9 mouse cellular contexts compared by ENCODE assay signal in genomic region chr7:4922931-4923565, GRCm38 (mm10). TPM values are rescaled to one million over a fixed set of nuclear protein-coding genes. Genes with fewer than 3 reads are reported as not detected.
DNase-seq lines count a peak whose midpoint lies in the region; ATAC-seq and TF ChIP-seq lines count a peak whose summit lies in the region.
"Had no signal": no experiment of that assay in that cellular context is flagged by ENCODE, and none has a peak within 500 bp of the region (broad histone marks: within the 10 kb centered on the region; RNA-seq: fewer than 3 reads in every experiment).

No protein-coding gene starts in this region.

- peak in 1 of 2 experiments; percentile 23; a peak in 2 of 4 replicates for TF ChIP-seq CTCF in CH12.LX (conservative IDR thresholded peaks at IDR 0.05 in 1 of 2, IDR thresholded peaks at IDR 0.05 in 1 of 2; ENCODE audit: low read depth in 2 of 2, low read length in 2 of 2)
- peak; percentile 72 for TF ChIP-seq CTCF in midbrain, postnatal 0 days (IDR thresholded peaks at IDR 0.05)

- H3K4me1 ChIP-seq in CH12.LX (ENCODE audit: control insufficient read depth in 1 of 2, insufficient read depth in 2 of 2) = peaks cover 5 to 23% of the 10 kb centered on the region in 2 experiments
- peaks cover 51% of the 10 kb centered on the region for H3K4me1 ChIP-seq in embryonic facial prominence, embryonic 15.5 days
- H3K4me1 ChIP-seq in hindbrain, embryonic 15.5 days (replicated peaks) = peaks cover 53% of the 10 kb centered on the region
- H3K4me1 ChIP-seq in midbrain, postnatal 0 days (ENCODE audit: insufficient read depth, low read length) = peaks cover 35% of the 10 kb centered on the region

- no peak overlapping the region for H3K4me3 ChIP-seq in CH12.LX (replicated peaks in 1 of 3; ENCODE audit: low read depth in 2 of 3, low read length in 2 of 3, poor library complexity in 1 of 3)
- peak overlapping the region; percentile 34 for H3K4me3 ChIP-seq in embryonic facial prominence, embryonic 15.5 days (replicated peaks)
- H3K4me3 ChIP-seq in hindbrain, embryonic 15.5 days = peak overlapping the region; percentile 42
- H3K4me3 ChIP-seq in midbrain, postnatal 0 days (ENCODE audit: low read depth, low read length) = peak overlapping the region; percentile 40
- H3K4me3 ChIP-seq: erythroblast, embryonic 14.5 days had no signal

- no peaks in the 10 kb centered on the region for H3K9me3 ChIP-seq in CH12.LX (replicated peaks; ENCODE audit: low read length)
- H3K9me3 ChIP-seq in embryonic facial prominence, embryonic 15.5 days (replicated peaks) = no peaks in the 10 kb centered on the region
- no peaks in the 10 kb centered on the region for H3K9me3 ChIP-seq in hindbrain, embryonic 15.5 days
- no peaks in the 10 kb centered on the region for H3K9me3 ChIP-seq in midbrain, postnatal 0 days (ENCODE audit: low read length)

- no peaks in the 10 kb centered on the region for H3K27me3 ChIP-seq in CH12.LX (replicated peaks)
- no peaks in the 10 kb centered on the region for H3K27me3 ChIP-seq in embryonic facial prominence, embryonic 15.5 days
- H3K27me3 ChIP-seq in hindbrain, embryonic 15.5 days = no peaks in the 10 kb centered on the region
- no peaks in the 10 kb centered on the region for H3K27me3 ChIP-seq in midbrain, postnatal 0 days (ENCODE audit: insufficient read depth, low read length)

- no peak for TF ChIP-seq EP300 in CH12.LX (IDR thresholded peaks at IDR 0.05; ENCODE audit: low read length)

- no peak overlapping the region for H3K9ac ChIP-seq in CH12.LX (ENCODE audit: insufficient read depth, low read depth)
- H3K9ac ChIP-seq in embryonic facial prominence, embryonic 15.5 days = 0 out of 2 replicates have a peak overlapping the region, but pooled peaks have one; percentile 22
- peak overlapping the region; percentile 57 for H3K9ac ChIP-seq in hindbrain, embryonic 15.5 days
- H3K9ac ChIP-seq in midbrain, postnatal 0 days (replicated peaks; ENCODE audit: low read length, poor library complexity, severe bottlenecking) = peak overlapping the region; percentile 61

- peak; percentile 1; the same call in 1 of the 2 replicates for ATAC-seq in embryonic facial prominence, embryonic 15.5 days (ENCODE audit: insufficient number of reproducible peaks, low FRiP score, low TSS enrichment, low read depth)
- ATAC-seq in hindbrain, embryonic 15.5 days (ENCODE audit: low FRiP score, low read depth) = peak; percentile 50
- peak; percentile 62 for ATAC-seq in midbrain, postnatal 0 days (ENCODE audit: low FRiP score)

- dilution Hi-C loops in CH12.LX (cut with MboI; ENCODE audit: extremely low pct_ligation_motif_present, extremely low pct_unique_long_range_greater_than_20kb, low sequenced_read_pairs) = no loop called here

- no peaks in the 10 kb centered on the region for H3K79me2 ChIP-seq in CH12.LX (replicated peaks; ENCODE audit: control insufficient read depth, extremely low read depth, insufficient read depth, poor library complexity, severe bottlenecking)

- H3K36me3 ChIP-seq in CH12.LX (replicated peaks in 1 of 2; ENCODE audit: control insufficient read depth in 1 of 2, insufficient read depth in 1 of 2, low read length in 1 of 2) = peaks cover 26 to 38% of the 10 kb centered on the region in 2 experiments
- peaks cover 31% of the 10 kb centered on the region for H3K36me3 ChIP-seq in embryonic facial prominence, embryonic 15.5 days
- peaks cover 23% of the 10 kb centered on the region; the same call in 1 of the 2 replicates for H3K36me3 ChIP-seq in hindbrain, embryonic 15.5 days
- peaks cover 23% of the 10 kb centered on the region for H3K36me3 ChIP-seq in midbrain, postnatal 0 days (ENCODE audit: insufficient read depth, low read length)

- 2% methylated on average over 14 of the region's 14 CpGs for WGBS in embryonic facial prominence, embryonic 15.5 days
- under 1% methylated on average over 14 of the region's 14 CpGs for WGBS in hindbrain, embryonic 15.5 days
- WGBS in midbrain, postnatal 0 days = under 1% methylated on average over 14 of the region's 14 CpGs

- H3K4me2 ChIP-seq in CH12.LX (ENCODE audit: insufficient read depth, low read depth, poor library complexity, severe bottlenecking) = no peak overlapping the region
- H3K4me2 ChIP-seq in embryonic facial prominence, embryonic 15.5 days (replicated peaks) = peak overlapping the region; percentile 59
- peak overlapping the region; percentile 96 for H3K4me2 ChIP-seq in hindbrain, embryonic 15.5 days
- H3K4me2 ChIP-seq in midbrain, postnatal 0 days (ENCODE audit: low read depth, low read length, poor library complexity, severe bottlenecking) = peak overlapping the region; percentile 88

- DNase-seq in CH12.LX (ENCODE audit: extremely low read depth) (no peak), NIH3T3 (ENCODE audit: low read depth) (peak; percentile 45)
- peak; percentile 82 to 88 for DNase-seq in left cerebral cortex, postnatal 10 days (ENCODE audit: extremely low spot score in 1 of 2, low spot score in 2 of 2)
- DNase-seq in midbrain, postnatal 0 days (ENCODE audit: low spot score) = peak; percentile 93
- peak; percentile 46 for DNase-seq in yolk sac, embryonic 10.5 days (ENCODE audit: low spot score)
- DNase-seq in gastrocnemius, postnatal 36 days = no peak

- no peak for TF ChIP-seq RAD21 in CH12.LX (IDR thresholded peaks at IDR 0.05; ENCODE audit: low read depth, low read length)

- in situ Hi-C loops in CH12.LX (cut with MboI; ENCODE audit: low pct_ligation_motif_present, low pct_unique_long_range_greater_than_20kb, low sequenced_read_pairs) = no loop called here

- TF ChIP-seq POLR2A in CH12.LX (IDR thresholded peaks at IDR 0.05; ENCODE audit: low read depth, low read length) = no peak

- intact Hi-C loops in left cerebral cortex, postnatal 10 days (cut with DNase I) = no loop called here
- intact Hi-C loops in gastrocnemius, postnatal 36 days (cut with DNase I) = no loop called here

- H3K27ac ChIP-seq in CH12.LX (ENCODE audit: insufficient read depth, low read depth) = no peak overlapping the region
- H3K27ac ChIP-seq in embryonic facial prominence, embryonic 15.5 days (replicated peaks) = peak overlapping the region; percentile 91
- peak overlapping the region; percentile 99 for H3K27ac ChIP-seq in hindbrain, embryonic 15.5 days (replicated peaks)
- H3K27ac ChIP-seq in midbrain, postnatal 0 days (ENCODE audit: low read depth, low read length) = peak overlapping the region; percentile 99

RNA-seq across cellular contexts. Expression of gene Nat14, which starts 1.2 kb away (rescaled TPM):
- 0.63 and 1.3 TPM in 2 replicates for total RNA-seq in CH12.LX (2012; rRNA removed)
- 0.27 and 0.88 TPM in 2 replicates for total RNA-seq in CH12.LX (2014; rRNA removed)
- polyA plus RNA-seq in CH12.LX (2012; ENCODE audit: insufficient read length, low read depth) = 0.97 and 1.7 TPM in 2 replicates
- 5.1 and 5.5 TPM in 2 replicates for polyA plus RNA-seq in embryonic facial prominence, embryonic 15.5 days (2015; fragmentation: Nextera tagmentation; extraction: Ambion mirVana)
- 35.3 and 35.8 TPM in 2 replicates for polyA plus RNA-seq in hindbrain, embryonic 15.5 days (2015; fragmentation: Nextera tagmentation; extraction: Ambion mirVana)
- 10 to 100 TPM; 70.1 to 72.6 TPM for total RNA-seq in left cerebral cortex, postnatal 10 days (2021)
- total RNA-seq in midbrain, postnatal 0 days (2014; rRNA removed) = 44.8 and 49.7 TPM in 2 replicates
- 33.2 and 35.9 TPM in 2 replicates for polyA plus RNA-seq in midbrain, postnatal 0 days (2015; fragmentation: Nextera tagmentation; extraction: Ambion mirVana)
- 1 to 10 TPM; 2.5 to 3.2 TPM for total RNA-seq in gastrocnemius, postnatal 36 days (2021)

RNA-seq across cellular contexts. Expression of gene Ssc5d, which starts 2.5 kb away (rescaled TPM):
- 0.13 and 0.30 TPM in 2 replicates for total RNA-seq in CH12.LX (2012; rRNA removed)
- total RNA-seq in CH12.LX (2014; rRNA removed) = 0.08 and 0.09 TPM in 2 replicates
- 1.5 and 1.6 TPM in 2 replicates for polyA plus RNA-seq in CH12.LX (2012; ENCODE audit: insufficient read length, low read depth)
- 4.7 and 5.5 TPM in 2 replicates for polyA plus RNA-seq in embryonic facial prominence, embryonic 15.5 days (2015; fragmentation: Nextera tagmentation; extraction: Ambion mirVana)
- 1.2 and 1.3 TPM in 2 replicates for polyA plus RNA-seq in hindbrain, embryonic 15.5 days (2015; fragmentation: Nextera tagmentation; extraction: Ambion mirVana)
- total RNA-seq in left cerebral cortex, postnatal 10 days (2021) = 1 to 10 TPM; 2.4 to 2.6 TPM
- total RNA-seq in midbrain, postnatal 0 days (2014; rRNA removed) = 1.9 and 3.4 TPM in 2 replicates
- 1.2 and 1.6 TPM in 2 replicates for polyA plus RNA-seq in midbrain, postnatal 0 days (2015; fragmentation: Nextera tagmentation; extraction: Ambion mirVana)
- 10 to 100 TPM in 1 of 2 experiments, 1 to 10 TPM in 1; 8.8 to 11.1 TPM for total RNA-seq in gastrocnemius, postnatal 36 days (2021)
- polyA plus RNA-seq: erythroblast, embryonic 14.5 days had no signal

RNA-seq across cellular contexts. Expression of gene Zfp628, which starts 8.0 kb away (rescaled TPM):
- total RNA-seq in CH12.LX (2012; rRNA removed) (1.9 and 2.2 TPM in 2 replicates), CH12.LX (2014; rRNA removed) (0.42 and 0.87 TPM in 2 replicates)
- polyA plus RNA-seq in CH12.LX (2012; ENCODE audit: insufficient read length, low read depth) = 7.1 and 9.4 TPM in 2 replicates
- 4.1 and 4.9 TPM in 2 replicates for polyA plus RNA-seq in embryonic facial prominence, embryonic 15.5 days (2015; fragmentation: Nextera tagmentation; extraction: Ambion mirVana)
- 3.5 and 4.2 TPM in 2 replicates for polyA plus RNA-seq in hindbrain, embryonic 15.5 days (2015; fragmentation: Nextera tagmentation; extraction: Ambion mirVana)
- 10 to 100 TPM; 15.2 to 15.3 TPM for total RNA-seq in left cerebral cortex, postnatal 10 days (2021)
- 10.6 and 12.3 TPM in 2 replicates for total RNA-seq in midbrain, postnatal 0 days (2014; rRNA removed)
- 5.1 and 5.6 TPM in 2 replicates for polyA plus RNA-seq in midbrain, postnatal 0 days (2015; fragmentation: Nextera tagmentation; extraction: Ambion mirVana)
- 1 to 10 TPM; 8.9 TPM for total RNA-seq in gastrocnemius, postnatal 36 days (2021)

RNA-seq across cellular contexts. Expression of gene Gm36210, which starts 16.7 kb away (rescaled TPM):
- 0.17 TPM in 1 of 2 replicates, not detected in the other for total RNA-seq in CH12.LX (2012; rRNA removed)
- total RNA-seq in CH12.LX (2014; rRNA removed) = not detected in 2 replicates
- polyA plus RNA-seq in CH12.LX (2012; ENCODE audit: insufficient read length, low read depth) = 0.90 and 1.4 TPM in 2 replicates
- polyA plus RNA-seq in embryonic facial prominence, embryonic 15.5 days (2015; fragmentation: Nextera tagmentation; extraction: Ambion mirVana) = not detected in 2 replicates
- polyA plus RNA-seq in hindbrain, embryonic 15.5 days (2015; fragmentation: Nextera tagmentation; extraction: Ambion mirVana) = 0.45 and 0.47 TPM in 2 replicates
- total RNA-seq in left cerebral cortex, postnatal 10 days (2021) = under 1 TPM; 0.26 to 0.36 TPM
- 0.57 TPM in 1 of 2 replicates, not detected in the other for total RNA-seq in midbrain, postnatal 0 days (2014; rRNA removed)
- 0.32 and 0.43 TPM in 2 replicates for polyA plus RNA-seq in midbrain, postnatal 0 days (2015; fragmentation: Nextera tagmentation; extraction: Ambion mirVana)
- total RNA-seq in gastrocnemius, postnatal 36 days (2021) = under 1 TPM; 0.20 TPM
- polyA plus RNA-seq: erythroblast, embryonic 14.5 days had no signal

RNA-seq across cellular contexts. Expression of gene Sbk2, which starts 41.2 kb away (rescaled TPM):
- total RNA-seq in CH12.LX (2012; rRNA removed) = 0.08 and 0.30 TPM in 2 replicates
- total RNA-seq in CH12.LX (2014; rRNA removed) = not detected in 2 replicates
- 0.10 TPM in 1 of 2 replicates, not detected in the other for polyA plus RNA-seq in CH12.LX (2012; ENCODE audit: insufficient read length, low read depth)
- 0.32 and 1.1 TPM in 2 replicates for polyA plus RNA-seq in embryonic facial prominence, embryonic 15.5 days (2015; fragmentation: Nextera tagmentation; extraction: Ambion mirVana)
- 0.12 and 0.18 TPM in 2 replicates for polyA plus RNA-seq in hindbrain, embryonic 15.5 days (2015; fragmentation: Nextera tagmentation; extraction: Ambion mirVana)
- total RNA-seq in left cerebral cortex, postnatal 10 days (2021) = not detected
- total RNA-seq in midbrain, postnatal 0 days (2014; rRNA removed) = 0.49 TPM in 1 of 2 replicates, not detected in the other
- 0.20 TPM in 1 of 2 replicates, not detected in the other for polyA plus RNA-seq in midbrain, postnatal 0 days (2015; fragmentation: Nextera tagmentation; extraction: Ambion mirVana)
- 10 to 100 TPM; 30.5 to 35.8 TPM for total RNA-seq in gastrocnemius, postnatal 36 days (2021)
- polyA plus RNA-seq: erythroblast, embryonic 14.5 days had no signal

Comparison
In these comparisons a context has a peak if more than half of its experiments do, and no peak if none do; other contexts are left out.
1. DNase-seq: peak in NIH3T3 (single experiment), left cerebral cortex, postnatal 10 days (2 of 2), midbrain, postnatal 0 days (single experiment) and yolk sac, embryonic 10.5 days (single experiment); none in CH12.LX (single experiment) and gastrocnemius, postnatal 36 days (0 of 2).
2. H3K4me3 ChIP-seq: peak in embryonic facial prominence, embryonic 15.5 days (single experiment), hindbrain, embryonic 15.5 days (single experiment) and midbrain, postnatal 0 days (single experiment); none in CH12.LX (0 of 3).
3. ATAC-seq: peak in every context shown above with its lines; median percentile 62 in midbrain, postnatal 0 days; 50 in hindbrain, embryonic 15.5 days; 1 in embryonic facial prominence, embryonic 15.5 days.
4. RNA of gene Nat14, which starts 1.2 kb away (total RNA-seq): 70.1 to 72.6 TPM in left cerebral cortex, postnatal 10 days and 44.8 to 49.7 TPM in midbrain, postnatal 0 days; 2.5 to 3.2 TPM in gastrocnemius, postnatal 36 days and 0.27 to 1.3 TPM in CH12.LX; every median in the first group is over 10 times any median in the second.